Mouse (Mus musculus) limb, embryonic 15.5 days (tissue): ENCODE results near the gene Zbtb46. TPM values are rescaled to one million over a fixed set of nuclear protein-coding genes. Genes with fewer than 3 reads are reported as not detected.
A peak's percentile ranks its signal among the peaks of the same experiment; 100 is the strongest.
"Not testable (repeated sequence)": the region's sequence is repeated elsewhere in the genome, so short reads cannot be mapped to it uniquely, and the experiment has no call there.

Experiments
- ATAC-seq: fragments of 200-750 bp; cut with Nextera tagmentation; 2 replicates; pipeline ENCODE4 v1.8.0; 2017; ENCODE audit warnings: low read depth, moderate TSS enrichment; ENCODE audit not compliant: insufficient number of reproducible peaks, low FRiP score, low TSS enrichment
- H3K27ac ChIP-seq: fragments of 300-500 bp; sonication (generic); 2 replicates; pipeline ENCODE4 v1.5.1; 2015; ENCODE audit warnings: moderate library complexity, mild to moderate bottlenecking, inconsistent platforms
- H3K27me3 ChIP-seq: fragments of 300-500 bp; sonication (generic); 2 replicates; pipeline ENCODE4 v1.6.1; 2015; ENCODE audit warnings: inconsistent platforms
- H3K36me3 ChIP-seq: fragments of 300-500 bp; sonication (generic); 2 replicates; pipeline ENCODE4 v1.6.1; 2015; ENCODE audit warnings: inconsistent platforms
- H3K4me1 ChIP-seq: fragments of 300-500 bp; sonication (generic); 2 replicates; pipeline ENCODE4 v1.6.1; 2015; ENCODE audit warnings: inconsistent platforms
- H3K4me2 ChIP-seq: fragments of 300-500 bp; sonication (generic); 2 replicates; pipeline ENCODE4 v1.6.1; 2015; ENCODE audit warnings: mild to moderate bottlenecking, inconsistent platforms
- H3K4me3 ChIP-seq: fragments of 300-500 bp; sonication (generic); 2 replicates; pipeline ENCODE4 v1.5.1; 2015; ENCODE audit warnings: mild to moderate bottlenecking, inconsistent platforms
- H3K9ac ChIP-seq: fragments of 300-500 bp; sonication (generic); 2 replicates; pipeline ENCODE4 v1.6.1; 2015; ENCODE audit warnings: inconsistent platforms
- H3K9me3 ChIP-seq: fragments of 300-500 bp; sonication (generic); 2 replicates; pipeline ENCODE4 v1.6.1; 2016; ENCODE audit warnings: inconsistent platforms
- WGBS: fragments of 180-500 bp; shearing (Covaris S2); methylation state at CpG from one replicate; pipeline ENCODE4 v1.1.7; 2015; 5-methylcytosine and 5-hydroxymethylcytosine counted together
- polyA plus RNA-seq: library from polyadenylated mRNA; unstranded; fragments of >200 nt; fragmentation: Nextera tagmentation; extraction: Ambion mirVana; gene quantifications from 2 replicates; pipeline ENCODE4 v1.2.1, GENCODE M21; 2015

The Zbtb46 gene
- polyA plus RNA-seq: 4.2 and 4.8 TPM in 2 replicates

DNA sequence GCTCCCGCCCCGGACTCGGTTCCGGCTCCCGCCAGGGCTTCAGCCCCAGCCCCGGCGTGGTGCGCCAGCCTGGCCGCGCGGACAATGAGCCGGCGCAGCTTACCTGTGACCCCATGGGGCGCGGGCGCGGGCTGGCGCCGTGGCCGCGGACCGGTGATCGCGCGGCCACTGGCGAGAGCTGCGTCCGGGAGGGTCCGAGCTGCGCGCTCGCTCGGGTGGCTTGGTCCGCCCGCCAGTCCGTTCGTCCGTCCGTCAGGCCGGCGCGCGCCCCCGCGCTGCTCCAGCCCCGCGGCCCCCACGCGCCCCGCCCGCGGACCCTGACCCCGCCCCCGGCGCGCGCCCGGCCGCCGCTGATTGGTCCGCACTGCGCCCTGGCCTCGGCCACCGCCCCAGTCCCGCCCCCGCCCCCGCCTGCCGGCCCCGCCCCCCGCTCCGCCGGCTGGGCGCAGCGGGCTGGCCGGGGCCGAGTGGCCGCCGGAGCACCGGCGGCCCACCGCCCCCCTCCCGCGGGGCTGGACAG, at the start of gene Zbtb46:
TSS of gene Zbtb46 (minus strand) at position 274 of the 520 bp plus-strand sequence.
- no peak within 1 kb of the TSS for H3K27ac ChIP-seq
- peak within 1 kb of the TSS; percentile 78 for H3K4me3 ChIP-seq
- peak within 1 kb of the TSS; percentile 100 for H3K4me2 ChIP-seq
- no peaks in the 10 kb centered on the region for H3K9me3 ChIP-seq
- no peaks in the 10 kb centered on the region for H3K36me3 ChIP-seq
- peaks cover 71% of the 10 kb centered on the region for H3K27me3 ChIP-seq
- 0% methylated on average over 21 of the region's 83 CpGs for WGBS
- peak; percentile 89 for ATAC-seq
- peak within 1 kb of the TSS; percentile 62 for H3K9ac ChIP-seq
- peaks cover 28% of the 10 kb centered on the region for H3K4me1 ChIP-seq

DNA sequence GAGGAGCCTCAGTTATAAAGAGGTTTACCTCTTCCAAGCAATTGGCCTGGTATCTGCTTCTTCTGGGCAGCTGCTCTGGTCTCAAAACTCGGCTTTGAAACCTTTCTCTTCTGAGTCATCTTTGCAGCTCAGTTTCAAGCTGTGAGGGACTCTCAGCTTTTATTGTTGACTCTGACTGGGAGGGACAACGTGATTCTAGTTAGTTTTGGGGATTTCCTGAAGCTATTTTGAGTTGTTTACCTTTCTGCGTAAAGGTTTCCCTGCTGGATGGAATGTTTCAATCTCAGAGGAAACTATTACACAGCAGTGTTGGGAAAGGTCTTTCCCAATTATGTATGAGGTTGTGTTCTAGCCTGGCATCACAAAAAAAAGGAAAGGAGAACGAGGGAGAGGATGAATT, 39.4 kb upstream of the Zbtb46 start:
- WGBS: 70% methylated on average over 4 of the region's 4 CpGs
- no peaks in the 10 kb centered on the region for H3K27me3 ChIP-seq
- no peak for ATAC-seq
- H3K36me3 ChIP-seq: peaks cover 42% of the 10 kb centered on the region
- no peak overlapping the region for H3K4me3 ChIP-seq
- H3K4me2 ChIP-seq: no peak overlapping the region
- H3K27ac ChIP-seq: no peak overlapping the region
- H3K9ac ChIP-seq: no peak overlapping the region
- no peaks in the 10 kb centered on the region for H3K9me3 ChIP-seq
- H3K4me1 ChIP-seq: peaks cover 16% of the 10 kb centered on the region

DNA sequence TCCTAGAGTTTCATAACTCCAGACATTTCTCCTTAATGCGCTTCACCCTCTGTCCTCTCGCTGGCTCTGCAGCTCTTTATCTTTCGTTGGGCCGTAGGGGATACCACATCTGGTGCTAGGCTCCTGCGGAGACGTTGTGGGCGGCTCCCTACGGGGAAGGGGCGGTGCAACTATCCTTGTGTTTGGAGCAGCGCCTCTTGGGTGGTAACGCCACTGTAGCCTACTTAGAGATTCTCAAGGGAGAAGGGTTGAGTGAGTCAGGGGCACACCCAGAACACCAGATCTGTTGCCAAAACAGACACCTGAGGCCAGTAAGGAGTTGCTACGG, 38.3 kb upstream of the Zbtb46 start:
- Histone ChIP-seq H3K4me2 (peak overlapping the region; percentile 85), H3K36me3 (peaks cover 32% of the 10 kb centered on the region), H3K4me1 (peaks cover 16% of the 10 kb centered on the region), H3K9me3 (no peaks in the 10 kb centered on the region), H3K27me3 (no peaks in the 10 kb centered on the region), H3K9ac (peak overlapping the region; percentile 77), H3K27ac (peak overlapping the region; percentile 90), H3K4me3 (peak overlapping the region; percentile 62)
- under 1% methylated on average over 12 of the region's 12 CpGs for WGBS
- peak; percentile 33; the same call in 1 of the 2 replicates for ATAC-seq

DNA sequence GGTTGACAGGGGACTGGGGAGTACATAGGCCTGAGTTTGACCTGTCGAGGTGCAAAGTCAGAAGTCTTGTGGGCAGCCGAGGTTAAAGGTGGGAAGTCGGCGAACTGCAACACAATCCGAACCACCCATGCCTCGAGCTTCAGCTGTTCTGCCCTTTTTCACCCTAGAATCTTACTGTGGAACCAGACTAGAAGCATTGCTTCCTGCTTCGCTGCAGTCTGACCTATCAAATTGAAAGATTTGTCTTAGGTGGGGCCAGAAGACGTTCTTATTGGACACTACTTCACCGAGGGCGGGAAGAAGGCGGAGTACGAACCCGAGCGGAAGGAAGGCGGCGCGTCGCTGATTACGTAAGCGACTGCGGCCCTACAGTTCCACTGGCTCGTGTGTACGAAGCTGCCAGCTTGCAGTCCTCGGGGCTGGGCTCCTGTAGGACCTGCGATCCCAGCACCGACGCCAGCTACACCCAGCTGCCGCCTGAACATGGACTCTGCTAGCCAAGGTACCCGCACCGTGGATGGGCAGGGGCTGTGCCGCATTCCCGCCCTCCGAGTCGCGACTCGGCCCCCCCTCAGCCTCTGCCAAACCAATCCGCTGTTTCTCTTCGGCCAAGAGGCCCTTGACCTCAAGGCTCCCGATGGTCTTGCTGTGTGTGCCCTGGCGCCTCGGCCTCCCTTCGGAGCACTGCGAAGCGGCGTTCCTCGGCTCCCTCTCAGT, 37.8 kb upstream of the Zbtb46 start, which contains the start of gene Tpd52l2:
TSS of gene Tpd52l2 (plus strand) at position 312 of the 717 bp plus-strand sequence.
- Histone ChIP-seq H3K9ac (peak within 1 kb of the TSS; percentile 77), H3K4me2 (peak within 1 kb of the TSS; percentile 85), H3K4me1 (peaks cover 18% of the 10 kb centered on the region), H3K4me3 (peak within 1 kb of the TSS; percentile 62), H3K27me3 (no peaks in the 10 kb centered on the region), H3K36me3 (peaks cover 27% of the 10 kb centered on the region), H3K9me3 (no peaks in the 10 kb centered on the region), H3K27ac (peak within 1 kb of the TSS; percentile 90)
- peak; percentile 95 for ATAC-seq
- under 1% methylated on average over 46 of the region's 46 CpGs for WGBS

DNA sequence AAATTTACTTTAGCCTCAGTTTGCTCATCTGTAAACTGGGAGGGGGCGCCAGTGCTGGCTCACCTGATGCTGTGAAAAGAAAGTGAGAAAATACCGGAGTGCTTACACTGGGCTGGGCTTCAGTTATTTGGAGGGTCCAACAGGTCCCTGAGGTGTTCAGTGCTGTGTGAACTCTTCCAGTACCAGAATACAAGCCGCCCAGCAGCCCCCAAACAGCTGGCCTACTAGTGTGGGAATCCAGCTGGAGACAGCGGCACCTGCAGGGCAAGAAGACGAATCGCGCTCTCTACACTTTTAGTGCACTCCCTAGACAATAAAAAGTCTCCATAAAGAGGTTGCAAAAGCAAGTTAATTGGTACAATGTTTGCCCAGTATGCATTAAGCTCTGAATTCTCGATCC, 37.1 kb upstream of the Zbtb46 start:
- Histone ChIP-seq H3K4me2 (peak overlapping the region; percentile 79), H3K36me3 (peaks cover 20% of the 10 kb centered on the region), H3K9ac (0 out of 2 replicates have a peak overlapping the region, but pooled peaks have one; percentile 7), H3K4me3 (peak overlapping the region; percentile 62), H3K27me3 (no peaks in the 10 kb centered on the region), H3K4me1 (peaks cover 19% of the 10 kb centered on the region), H3K27ac (peak overlapping the region; percentile 90), H3K9me3 (no peaks in the 10 kb centered on the region)
- peak; percentile 21; the same call in 1 of the 2 replicates for ATAC-seq
- 11% methylated on average over 8 of the region's 8 CpGs for WGBS

DNA sequence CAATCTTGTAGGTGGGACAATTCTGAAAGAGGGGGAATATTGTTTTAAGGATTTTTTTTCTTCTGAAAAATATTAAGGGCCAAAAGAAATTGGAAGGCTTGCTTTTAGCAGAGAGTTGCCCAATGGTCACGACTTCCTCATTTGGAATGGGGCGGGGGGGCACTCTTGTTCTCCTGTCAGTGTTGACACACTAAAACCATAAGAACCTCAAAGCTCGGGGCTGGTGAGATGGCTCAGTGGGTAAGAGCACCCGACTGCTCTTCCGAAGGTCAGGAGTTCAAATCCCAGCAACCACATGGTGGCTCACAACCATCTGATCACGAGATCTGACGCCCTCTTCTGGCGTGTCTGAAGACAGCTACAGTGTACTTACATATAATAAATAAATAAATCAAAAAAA, 36.6 kb upstream of the Zbtb46 start:
- not testable (repeated sequence) for ATAC-seq, H3K9ac ChIP-seq, H3K27ac ChIP-seq, H3K9me3 ChIP-seq, H3K27me3 ChIP-seq
- Histone ChIP-seq H3K4me3 (peak overlapping the region; percentile 62; the same call in 1 of the 2 replicates), H3K4me1 (peaks cover 19% of the 10 kb centered on the region), H3K36me3 (peaks cover 15% of the 10 kb centered on the region), H3K4me2 (peak overlapping the region; percentile 79; the same call in 1 of the 2 replicates)
- 55% methylated on average over 8 of the region's 8 CpGs for WGBS

DNA sequence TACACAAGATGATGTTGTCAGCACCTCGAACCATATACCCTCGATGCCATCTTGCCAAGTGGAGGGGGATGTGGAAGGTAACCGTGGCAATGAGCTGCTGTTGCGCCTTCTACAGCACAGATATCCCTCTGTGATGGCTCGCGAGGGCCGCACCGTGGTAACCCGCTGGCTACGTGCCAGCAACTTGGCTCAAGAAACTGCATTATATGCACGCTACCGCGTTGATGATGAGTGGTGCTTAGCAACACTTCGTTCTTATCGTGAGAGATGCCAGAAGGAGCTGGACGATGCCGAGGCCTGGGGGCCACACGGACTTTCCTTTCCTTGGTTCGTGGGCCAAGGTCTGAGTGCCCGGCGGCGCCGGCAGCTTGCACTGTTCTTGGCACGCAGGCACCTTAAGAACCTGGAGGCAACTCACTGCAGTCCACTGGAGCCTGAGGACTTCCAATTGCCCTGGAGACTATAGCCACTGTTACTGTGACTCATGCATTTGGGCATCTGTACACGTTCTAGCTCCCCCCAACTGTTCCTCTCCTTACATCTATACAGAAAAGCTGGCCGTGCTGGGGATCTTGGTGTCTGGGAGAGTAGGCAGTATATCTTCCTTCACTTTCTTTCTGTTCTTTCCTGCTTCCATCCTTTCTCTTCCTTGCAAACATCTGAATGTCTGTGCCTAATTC, 35.2 kb upstream of the Zbtb46 start:
- Histone ChIP-seq H3K27ac (no peak overlapping the region), H3K9me3 (no peaks in the 10 kb centered on the region), H3K36me3 (peaks cover 1% of the 10 kb centered on the region; the same call in 1 of the 2 replicates), H3K9ac (no peak overlapping the region), H3K4me2 (no peak overlapping the region), H3K4me1 (peaks cover 19% of the 10 kb centered on the region), H3K4me3 (no peak overlapping the region), H3K27me3 (no peaks in the 10 kb centered on the region)
- 77% methylated on average over 26 of the region's 26 CpGs for WGBS
- ATAC-seq: no peak

DNA sequence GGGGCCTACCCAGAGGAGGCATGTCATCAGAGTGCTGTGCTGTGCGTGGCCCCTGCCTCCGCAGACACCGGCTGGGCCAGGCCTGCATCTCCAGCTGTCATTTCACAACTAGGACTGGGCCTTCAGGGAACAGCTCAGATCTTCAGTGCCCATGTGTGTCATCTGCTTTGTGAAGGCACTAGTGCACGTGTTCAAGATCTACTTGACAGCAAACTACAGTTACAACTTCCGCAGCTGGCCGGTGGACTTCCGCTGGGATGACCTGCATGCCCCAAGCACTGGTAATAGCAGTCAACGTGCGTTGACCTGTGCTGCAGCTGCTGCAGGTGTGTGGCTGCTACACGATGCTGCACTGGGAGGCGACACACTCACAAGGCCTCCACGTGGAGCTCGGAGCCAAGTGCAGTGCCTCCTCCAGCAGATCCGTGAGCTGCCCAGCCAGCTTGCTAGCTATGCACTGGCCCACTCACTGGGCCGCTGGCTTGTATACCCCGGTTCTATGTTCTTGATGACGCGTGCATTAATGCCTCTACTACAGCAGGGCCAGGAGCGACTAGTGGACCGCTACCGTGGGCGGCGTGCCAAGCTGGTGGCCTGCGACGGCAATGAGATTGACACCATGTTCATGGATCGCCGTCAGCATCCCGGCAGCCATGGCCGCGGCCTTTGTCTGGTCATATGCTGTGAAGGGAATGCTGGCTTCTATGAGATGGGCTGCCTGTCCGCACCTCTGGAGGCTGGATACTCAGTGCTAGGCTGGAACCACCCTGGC, 34.1 kb upstream of the Zbtb46 start, which contains the start of gene Abhd16b:
TSS of gene Abhd16b (plus strand) at position 51 of the 772 bp plus-strand sequence.
- H3K9ac ChIP-seq: no peak within 1 kb of the TSS
- H3K27me3 ChIP-seq: no peaks in the 10 kb centered on the region
- H3K36me3 ChIP-seq: no peaks in the 10 kb centered on the region
- no peak within 1 kb of the TSS for H3K4me3 ChIP-seq
- H3K4me1 ChIP-seq: peaks cover 16% of the 10 kb centered on the region
- no peak for ATAC-seq
- 82% methylated on average over 31 of the region's 31 CpGs for WGBS
- H3K27ac ChIP-seq: no peak within 1 kb of the TSS
- H3K9me3 ChIP-seq: no peaks in the 10 kb centered on the region
- no peak within 1 kb of the TSS for H3K4me2 ChIP-seq

DNA sequence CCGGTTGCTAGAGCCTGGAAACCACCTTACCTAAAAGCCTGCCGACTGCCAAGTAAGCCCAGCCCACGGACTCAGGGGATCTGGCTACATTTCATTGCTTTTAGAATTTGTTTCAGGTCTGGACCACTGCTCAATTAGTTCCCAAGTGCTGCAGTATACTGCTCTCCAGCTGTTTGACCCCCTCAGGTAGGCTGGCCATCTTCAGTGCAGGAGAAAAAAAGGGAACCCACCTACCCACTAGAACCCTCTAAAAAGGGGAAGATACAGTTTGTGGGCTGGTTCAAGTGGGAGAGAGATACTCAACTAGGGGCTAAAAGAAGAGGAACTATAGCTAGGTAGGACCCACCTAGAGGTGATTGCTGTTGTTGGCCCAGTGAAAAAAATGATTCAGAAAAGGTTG, 33.0 kb upstream of the Zbtb46 start:
- Histone ChIP-seq H3K36me3 (no peaks in the 10 kb centered on the region), H3K27me3 (no peaks in the 10 kb centered on the region), H3K4me1 (peaks cover 15% of the 10 kb centered on the region), H3K9ac (no peak overlapping the region), H3K4me3 (no peak overlapping the region), H3K9me3 (no peaks in the 10 kb centered on the region), H3K4me2 (no peak overlapping the region), H3K27ac (no peak overlapping the region)
- ATAC-seq: no peak
- WGBS: 44% methylated on average over 3 of the region's 3 CpGs

DNA sequence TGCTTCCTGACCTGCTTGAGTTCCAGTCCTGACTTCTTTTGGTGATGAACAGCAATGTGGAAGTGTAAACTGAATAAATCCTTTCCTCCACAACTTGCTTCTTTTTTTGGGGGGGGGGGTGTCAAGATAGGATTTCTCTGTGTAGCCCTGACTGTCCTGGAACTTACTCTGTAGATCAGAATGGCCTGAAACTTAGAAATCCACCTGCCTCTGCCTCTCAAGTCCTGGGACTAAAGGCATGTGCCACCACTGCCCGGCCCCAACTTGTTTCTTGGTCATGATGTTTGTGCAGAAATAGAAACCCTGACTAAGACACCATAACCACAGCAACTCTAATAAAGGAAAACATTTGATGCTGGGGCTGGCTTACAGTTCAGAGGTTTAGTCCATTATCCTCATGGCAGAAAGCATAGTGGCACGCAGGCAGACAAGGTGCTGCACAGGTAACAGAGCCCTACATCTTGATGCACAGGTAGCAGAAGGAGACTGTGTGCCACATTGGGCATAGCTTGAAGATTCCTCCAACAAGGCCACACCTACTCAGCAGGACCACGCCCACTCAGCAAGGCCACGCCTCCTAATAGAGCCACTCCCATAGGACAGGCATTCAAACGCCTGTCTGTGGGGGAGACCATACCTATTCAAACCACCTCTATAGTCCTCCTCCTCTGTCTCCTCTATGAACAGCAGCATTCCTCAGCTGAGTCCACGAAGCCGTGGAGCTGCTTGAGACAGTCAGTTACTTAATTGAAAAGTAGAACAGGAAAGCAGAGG, 32.4 kb upstream of the Zbtb46 start:
- no peak for ATAC-seq
- Histone ChIP-seq H3K27me3 (no peaks in the 10 kb centered on the region), H3K9ac (no peak overlapping the region), H3K4me2 (no peak overlapping the region), H3K4me3 (no peak overlapping the region), H3K36me3 (no peaks in the 10 kb centered on the region), H3K27ac (no peak overlapping the region), H3K9me3 (no peaks in the 10 kb centered on the region), H3K4me1 (peaks cover 17% of the 10 kb centered on the region)
- WGBS: 24% methylated on average over 7 of the region's 7 CpGs
